Mouse (Mus musculus): ENCODE measurements at regions not wholly inside any gene's neighbourhood (a gene's known extent, or its start where the extent isn't known, plus 50 kb on each side); places are given as distances from the start of the nearest gene placed in this dataset.

GRCm38 (mm10) chr14:36563229-36563865 lies 405.2 kb downstream of the Ccser2 start:
- TF ChIP-seq CTCF (IDR thresholded peaks at IDR 0.05; ENCODE audit: low read depth, low read length) = no peak
- TF ChIP-seq POLR2A (IDR thresholded peaks at IDR 0.05; ENCODE audit: extremely low read depth, insufficient read depth, low read length) = no peak

Measured in liver, adult 2 months (tissue).